Mouse (Mus musculus) liver, embryonic 12.5 days (tissue): ENCODE data around the gene Fndc11. TPM values are rescaled to one million over a fixed set of nuclear protein-coding genes. Genes with fewer than 3 reads are reported as not detected.

ENCODE experiments used
- ATAC-seq: fragments of 200-750 bp; cut with Nextera tagmentation; 2 replicates; pipeline ENCODE4 v1.8.0; 2017; ENCODE audit warnings: moderate number of reproducible peaks, mild to moderate bottlenecking, moderate library complexity
- H3K27ac ChIP-seq: fragments of 300-500 bp; sonication (generic); 2 replicates; pipeline ENCODE4 v1.5.1; 2016; ENCODE audit warnings: mild to moderate bottlenecking
- H3K27me3 ChIP-seq: fragments of 300-500 bp; sonication (generic); replicated peaks from 2 replicates; pipeline ENCODE4 v1.6.1; 2016; ENCODE audit warnings: mild to moderate bottlenecking, moderate library complexity
- H3K36me3 ChIP-seq: fragments of 300-500 bp; sonication (generic); 2 replicates; pipeline ENCODE4 v1.6.1; 2016; ENCODE audit warnings: mild to moderate bottlenecking, moderate library complexity
- H3K4me1 ChIP-seq: fragments of 300-500 bp; sonication (generic); 2 replicates; pipeline ENCODE4 v1.6.1; 2016
- H3K4me2 ChIP-seq: fragments of 300-500 bp; sonication (generic); 2 replicates; pipeline ENCODE4 v1.6.1; 2016; ENCODE audit warnings: mild to moderate bottlenecking, moderate library complexity
- H3K4me3 ChIP-seq: fragments of 300-500 bp; sonication (generic); 2 replicates; pipeline ENCODE4 v1.5.1; 2016; ENCODE audit warnings: mild to moderate bottlenecking, moderate library complexity
- H3K9ac ChIP-seq: fragments of 300-500 bp; sonication (generic); 2 replicates; pipeline ENCODE4 v1.6.1; 2016; ENCODE audit warnings: mild to moderate bottlenecking, moderate library complexity
- H3K9me3 ChIP-seq: fragments of 300-500 bp; sonication (generic); replicated peaks from 2 replicates; pipeline ENCODE4 v1.6.1; 2016; ENCODE audit warnings: mild to moderate bottlenecking, moderate library complexity
- WGBS: fragments of 180-500 bp; shearing (Covaris S2); methylation state at CpG from one replicate; pipeline ENCODE4 v1.1.7; 2016; ENCODE audit not compliant: insufficient replicate concordance; 5-methylcytosine and 5-hydroxymethylcytosine counted together
- polyA plus RNA-seq: library from polyadenylated mRNA; unstranded; fragments of >200 nt; fragmentation: Nextera tagmentation; extraction: Ambion mirVana; gene quantifications from 2 replicates; pipeline ENCODE4 v1.2.1, GENCODE M21; 2016

The Fndc11 gene
- polyA plus RNA-seq, 1 experiment from 2014 or later, result 0.11 TPM

GRCm38 (mm10) chr2:181241602-181242313, 21.9 kb downstream of the Fndc11 start, which contains the start of gene Helz2:
TSS of gene Helz2 (minus strand) at chr2:181242027.
- H3K27ac ChIP-seq, result peak within 1 kb of the TSS; percentile 31; the same call in 1 of the 2 replicates
- 9% methylated on average over 16 of the region's 16 CpGs for WGBS

GRCm38 (mm10) chr2:181242314-181242665, 22.5 kb downstream of the Fndc11 start:
- 60% methylated on average over 3 of the region's 3 CpGs for WGBS
- Histone ChIP-seq H3K27ac (no peak overlapping the region), H3K4me1 (peaks cover 42% of the 10 kb centered on the region), H3K36me3 (peaks cover 26% of the 10 kb centered on the region), H3K4me3 (peak overlapping the region; percentile 72), H3K27me3 (0 out of 2 replicates have a peak, but pooled peaks cover 5% of the 10 kb centered on the region), H3K9me3 (no peaks in the 10 kb centered on the region), H3K9ac (peak overlapping the region; percentile 79), H3K4me2 (peak overlapping the region; percentile 82)
- no peak for ATAC-seq

More at GRCm38 (mm10) chr2:181241602-181242313, 21.9 kb downstream of the Fndc11 start, which contains the start of gene Helz2:
- H3K36me3 ChIP-seq, result peaks cover 30% of the 10 kb centered on the region
- H3K4me3 ChIP-seq, result peak within 1 kb of the TSS; percentile 72
- H3K9me3 ChIP-seq, result no peaks in the 10 kb centered on the region
- H3K27me3 ChIP-seq, result 0 out of 2 replicates have a peak, but pooled peaks cover 5% of the 10 kb centered on the region
- H3K4me1 ChIP-seq, result peaks cover 42% of the 10 kb centered on the region
- H3K4me2 ChIP-seq, result peak within 1 kb of the TSS; percentile 82
- peak; percentile 83 for ATAC-seq
- peak within 1 kb of the TSS; percentile 79 for H3K9ac ChIP-seq

DNA sequence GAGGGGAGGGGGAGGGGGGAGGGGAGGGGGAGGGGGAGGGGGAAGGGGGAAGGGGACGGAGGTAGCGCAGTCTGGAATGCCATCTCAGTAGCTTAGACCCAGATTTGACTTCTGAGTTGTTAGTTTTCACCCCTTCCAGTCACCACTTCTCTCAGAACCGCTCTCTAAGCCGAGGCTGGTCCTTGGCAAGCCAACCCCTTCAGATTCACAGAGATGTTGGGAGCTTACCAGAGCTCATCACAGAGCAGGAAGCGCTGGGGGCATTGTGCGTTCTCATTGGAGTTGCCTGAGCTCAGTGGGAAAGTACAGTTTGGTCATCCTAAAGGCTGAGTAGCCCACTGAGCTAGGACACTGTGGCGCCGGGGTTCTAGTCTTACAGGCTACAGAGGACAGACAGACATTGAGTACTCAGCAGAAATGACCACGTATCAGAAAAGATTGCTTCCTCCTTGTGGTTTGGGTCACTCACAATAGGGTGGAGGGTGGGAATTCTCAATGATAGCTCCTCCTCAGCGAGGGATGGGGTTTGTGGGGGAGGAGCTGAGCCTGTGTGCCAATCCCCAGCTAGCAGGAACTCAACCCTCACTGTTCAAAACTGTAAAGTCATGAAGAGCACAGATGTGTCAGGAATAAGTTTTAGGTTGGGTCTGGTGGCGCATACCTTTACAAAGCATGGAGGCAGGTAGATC, 24.0 kb downstream of the Fndc11 start:
- Histone ChIP-seq H3K4me3 (no peak overlapping the region), H3K4me1 (peaks cover 42% of the 10 kb centered on the region), H3K27me3 (0 out of 2 replicates have a peak, but pooled peaks cover 5% of the 10 kb centered on the region), H3K9ac (no peak overlapping the region), H3K36me3 (peaks cover 13% of the 10 kb centered on the region), H3K9me3 (no peaks in the 10 kb centered on the region), H3K27ac (peak overlapping the region; percentile 61; the same call in 1 of the 2 replicates), H3K4me2 (peak overlapping the region; percentile 36)
- 18% methylated on average over 10 of the region's 11 CpGs for WGBS
- ATAC-seq, result peak; percentile 57

- Histone ChIP-seq H3K27me3 (0 out of 2 replicates have a peak, but pooled peaks cover 5% of the 10 kb centered on the region), H3K4me1 (peaks cover 37% of the 10 kb centered on the region), H3K4me3 (no peak overlapping the region), H3K4me2 (no peak overlapping the region), H3K36me3 (peaks cover 7% of the 10 kb centered on the region; the same call in 1 of the 2 replicates), H3K27ac (no peak overlapping the region), H3K9ac (no peak overlapping the region), H3K9me3 (no peaks in the 10 kb centered on the region)
- 41% methylated on average over 2 of the region's 2 CpGs for WGBS
- ATAC-seq, result no peak
Measured at GRCm38 (mm10) chr2:181245031-181245430, 25.2 kb downstream of the Fndc11 start.

GRCm38 (mm10) chr2:181249217-181249616, 29.4 kb downstream of the Fndc11 start:
- Histone ChIP-seq H3K4me2 (no peak overlapping the region), H3K9me3 (no peaks in the 10 kb centered on the region), H3K27ac (no peak overlapping the region), H3K27me3 (no peaks in the 10 kb centered on the region), H3K4me1 (peaks cover 2% of the 10 kb centered on the region; the same call in 1 of the 2 replicates), H3K9ac (no peak overlapping the region), H3K4me3 (no peak overlapping the region), H3K36me3 (peaks cover 34% of the 10 kb centered on the region)
- 0 out of 2 replicates have a peak, but pooled peaks have one; percentile 36 for ATAC-seq
- 74% methylated on average over 10 of the region's 10 CpGs for WGBS

GRCm38 (mm10) chr2:181251841-181252240, 32.0 kb downstream of the Fndc11 start:
- Histone ChIP-seq H3K36me3 (peaks cover 59% of the 10 kb centered on the region), H3K9me3 (no peaks in the 10 kb centered on the region), H3K4me2 (no peak overlapping the region), H3K4me1 (no peaks in the 10 kb centered on the region), H3K4me3 (no peak overlapping the region), H3K27me3 (no peaks in the 10 kb centered on the region), H3K9ac (no peak overlapping the region), H3K27ac (no peak overlapping the region)
- 69% methylated on average over 1 of the region's 1 CpGs for WGBS
- no peak for ATAC-seq

DNA sequence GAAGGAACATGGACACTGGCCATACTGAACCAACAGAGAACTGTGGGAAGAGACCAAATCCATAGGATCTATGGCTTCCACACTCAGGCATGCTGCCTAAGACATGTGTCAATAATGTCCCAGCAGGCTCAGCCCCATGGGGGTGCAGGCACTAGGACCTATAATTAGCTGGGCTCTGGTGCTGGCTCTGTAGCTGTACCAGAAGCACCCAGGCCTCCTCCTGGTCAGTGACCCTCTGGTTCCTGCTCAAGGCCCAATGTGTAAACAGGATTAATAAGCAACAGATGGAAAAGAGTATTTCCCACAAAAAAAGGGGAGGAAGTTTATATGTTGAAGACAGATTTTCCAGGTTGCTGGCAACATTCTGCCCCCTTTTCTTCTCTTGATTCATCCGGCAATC, 33.4 kb downstream of the Fndc11 start:
- peaks cover 73% of the 10 kb centered on the region for H3K36me3 ChIP-seq

DNA sequence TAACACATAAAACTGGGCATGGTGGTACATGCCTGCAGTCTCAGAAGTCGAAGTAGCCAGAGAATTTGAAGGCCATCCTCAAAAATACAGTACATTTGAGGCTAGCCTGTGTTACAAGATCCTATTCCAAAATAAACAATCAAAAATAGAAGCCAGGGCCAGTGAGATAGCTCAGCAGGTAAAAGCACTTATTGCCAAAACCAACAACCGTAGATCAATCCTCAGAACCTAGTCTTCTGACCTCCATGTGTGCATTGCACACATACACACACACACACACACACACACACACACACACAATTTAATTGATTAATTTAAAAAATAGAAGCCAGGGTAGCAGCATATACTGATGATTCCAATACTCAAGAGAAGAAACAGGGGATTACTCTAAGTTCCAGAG, 47.0 kb downstream of the Fndc11 start:
- Histone ChIP-seq H3K27ac (no peak overlapping the region), H3K4me2 (no peak overlapping the region), H3K9me3 (no peaks in the 10 kb centered on the region), H3K27me3 (no peaks in the 10 kb centered on the region), H3K4me1 (no peaks in the 10 kb centered on the region), H3K36me3 (peaks cover 93% of the 10 kb centered on the region), H3K9ac (no peak overlapping the region), H3K4me3 (no peak overlapping the region)
- WGBS, result 96% methylated on average over 2 of the region's 2 CpGs
- no peak for ATAC-seq

More for the DNA sequence above, 33.4 kb downstream of the Fndc11 start:
- H3K4me1 ChIP-seq, result no peaks in the 10 kb centered on the region
- H3K27me3 ChIP-seq, result no peaks in the 10 kb centered on the region
- 53% methylated on average over 1 of the region's 1 CpGs for WGBS
- H3K9ac ChIP-seq, result no peak overlapping the region
- ATAC-seq, result no peak
- no peak overlapping the region for H3K27ac ChIP-seq
- no peak overlapping the region for H3K4me3 ChIP-seq
- no peaks in the 10 kb centered on the region for H3K9me3 ChIP-seq
- H3K4me2 ChIP-seq, result no peak overlapping the region

GRCm38 (mm10) chr2:181272092-181272491, 52.3 kb downstream of the Fndc11 start:
- Histone ChIP-seq H3K36me3 (peaks cover 88% of the 10 kb centered on the region), H3K27ac (no peak overlapping the region), H3K4me3 (no peak overlapping the region), H3K9ac (no peak overlapping the region), H3K27me3 (no peaks in the 10 kb centered on the region), H3K9me3 (no peaks in the 10 kb centered on the region), H3K4me1 (0 out of 2 replicates have a peak, but pooled peaks cover 3% of the 10 kb centered on the region), H3K4me2 (no peak overlapping the region)
- WGBS, result 92% methylated on average over 2 of the region's 2 CpGs
- ATAC-seq, result no peak

Other genes starting within 250 kb of the Fndc11 start
- gene Col20a1, start 233.5 kb upstream of the Fndc11 start, polyA plus RNA-seq, result 0.15 and 0.23 TPM in 2 replicates
- gene Chrna4, start 176.5 kb upstream of the Fndc11 start, polyA plus RNA-seq, result 0.29 and 0.54 TPM in 2 replicates
- 0.08 and 0.26 TPM in 2 replicates for gene Kcnq2, start 84.7 kb upstream of the Fndc11 start, polyA plus RNA-seq
- not detected in 2 replicates for gene Eef1a2, start 63.0 kb upstream of the Fndc11 start, polyA plus RNA-seq
- gene Ppdpf, start 32.8 kb upstream of the Fndc11 start, polyA plus RNA-seq, result 114 and 115 TPM in 2 replicates
- gene Ptk6, start 17.2 kb upstream of the Fndc11 start, polyA plus RNA-seq, result 0.04 TPM in 1 of 2 replicates, not detected in the other
- 0.07 and 0.29 TPM in 2 replicates for gene Srms, start 6.8 kb upstream of the Fndc11 start, polyA plus RNA-seq
- 1.7 and 1.8 TPM in 2 replicates for gene Helz2, start 22.0 kb downstream of the Fndc11 start, polyA plus RNA-seq
- 13.0 and 14.4 TPM in 2 replicates for gene Gmeb2, start 68.0 kb downstream of the Fndc11 start, polyA plus RNA-seq
- gene Stmn3, start 94.5 kb downstream of the Fndc11 start, polyA plus RNA-seq, result 0.18 TPM in 1 of 2 replicates, not detected in the other
- gene Rtel1, start 99.7 kb downstream of the Fndc11 start, polyA plus RNA-seq, result 39.8 and 40.4 TPM in 2 replicates
- gene Zgpat, start 144.9 kb downstream of the Fndc11 start, polyA plus RNA-seq, result 22.6 and 23.9 TPM in 2 replicates
- gene Arfrp1, start 145.4 kb downstream of the Fndc11 start, polyA plus RNA-seq, result 34.4 and 36.7 TPM in 2 replicates
- 10.3 and 12.1 TPM in 2 replicates for gene Lime1, start 160.1 kb downstream of the Fndc11 start, polyA plus RNA-seq
- 15.5 and 16.9 TPM in 2 replicates for gene Zbtb46, start 239.4 kb downstream of the Fndc11 start, polyA plus RNA-seq